Mouse (Mus musculus): ENCODE data around the gene Lbhd2. TPM values are rescaled to one million over a fixed set of nuclear protein-coding genes. Genes with fewer than 3 reads are reported as not detected.

Lbhd2 gene
- total RNA-seq, 2 experiments from 2014 or later, result not detected

DNA sequence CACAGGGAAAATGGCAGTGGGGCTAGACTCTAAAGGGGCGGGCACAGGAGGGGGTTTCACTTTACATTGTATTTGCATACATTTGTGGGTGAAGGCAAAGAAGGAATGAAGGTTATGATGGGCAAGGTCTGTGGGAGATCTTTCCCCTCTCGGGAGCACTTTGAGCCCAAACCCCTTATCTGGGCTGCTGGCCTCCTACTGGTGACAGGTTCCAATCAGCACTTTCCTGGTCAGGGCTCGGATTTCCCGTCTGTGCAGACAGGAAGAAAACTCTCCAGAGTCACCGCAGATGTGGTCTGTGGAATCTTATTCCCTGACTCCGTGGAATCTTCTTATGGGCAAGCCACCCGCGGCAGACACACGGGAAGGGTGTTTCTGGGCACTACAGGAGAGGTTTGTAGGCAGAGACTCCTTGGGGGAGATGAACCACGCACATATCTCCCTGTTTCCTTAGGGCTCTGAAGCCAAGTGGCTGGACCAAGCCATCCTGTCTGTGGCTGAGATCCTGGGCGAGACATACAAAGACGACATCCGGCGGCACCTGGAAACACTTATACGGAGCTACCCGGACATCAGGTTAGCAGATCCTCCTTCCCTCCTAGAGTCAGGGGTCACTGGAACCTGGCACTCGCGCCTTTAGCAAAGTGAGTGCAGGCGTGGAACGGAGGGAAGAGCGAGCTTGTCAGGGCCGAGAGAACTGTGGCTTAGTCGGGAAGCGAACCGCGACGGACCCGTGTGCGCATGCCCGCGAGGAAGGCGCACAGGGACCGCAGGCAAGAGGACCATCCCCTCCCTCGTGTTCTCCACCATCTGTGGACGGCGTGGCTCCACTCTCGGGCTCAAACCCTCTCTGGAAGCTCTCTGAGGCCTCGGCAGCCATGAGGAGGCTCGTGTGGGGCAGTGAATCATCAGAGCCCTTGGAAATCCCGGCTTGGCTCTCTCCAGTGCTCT, 22.6 kb downstream of the Lbhd2 start:
- ATAC-seq (replicated peaks; ENCODE audit: low FRiP score, poor library complexity, severe bottlenecking), result peak; percentile 32; the same call in 1 of the 2 replicates

DNA sequence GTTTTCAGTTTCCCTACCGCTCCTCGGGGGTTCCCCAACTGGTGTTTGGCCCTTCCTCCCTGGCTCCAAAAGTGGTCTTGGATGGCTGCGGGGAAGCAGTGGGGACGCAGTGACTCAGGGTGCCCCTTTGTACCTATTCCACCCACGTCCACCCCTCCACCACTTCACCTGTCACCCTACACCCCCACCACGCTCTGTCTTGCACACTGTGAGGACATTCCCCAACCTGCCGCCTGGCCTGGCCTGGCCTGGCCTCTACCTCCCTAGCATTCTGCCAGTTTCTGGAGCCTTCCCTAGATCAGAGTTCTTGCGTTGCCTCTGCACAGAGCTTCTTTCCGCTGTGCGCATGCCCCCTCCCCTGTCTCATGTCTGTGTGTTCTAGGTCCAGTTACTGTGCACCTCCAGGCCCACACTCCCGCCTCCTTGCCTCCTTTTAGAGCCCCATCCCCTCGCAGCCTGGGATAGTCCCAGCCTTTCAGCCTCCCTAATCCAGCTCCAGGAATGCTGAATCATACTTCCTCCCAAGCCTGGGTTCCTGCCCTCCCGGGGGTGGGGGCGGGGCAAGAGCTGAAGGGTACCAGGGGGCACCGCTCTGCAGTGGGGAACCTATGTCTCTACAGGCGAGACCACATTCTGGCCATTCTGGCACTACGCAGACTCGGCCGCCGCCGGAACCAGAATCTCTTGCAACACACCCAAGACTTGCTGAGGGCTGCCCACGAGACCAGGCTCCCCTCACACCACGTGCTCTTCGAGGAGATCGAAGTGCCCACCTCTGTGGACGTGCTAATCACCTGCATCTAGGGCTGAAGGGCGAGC, 23.6 kb downstream of the Lbhd2 start:
- ATAC-seq (replicated peaks; ENCODE audit: low FRiP score, poor library complexity, severe bottlenecking), result no peak

GRCm38 (mm10) chr12:111430868-111431817, 24.5 kb downstream of the Lbhd2 start:
- ATAC-seq (replicated peaks; ENCODE audit: low FRiP score, poor library complexity, severe bottlenecking), result no peak

GRCm38 (mm10) chr12:111432097-111432496, 25.5 kb downstream of the Lbhd2 start:
- ATAC-seq (replicated peaks; ENCODE audit: low FRiP score, poor library complexity, severe bottlenecking), result no peak

- no peak for ATAC-seq (replicated peaks; ENCODE audit: low FRiP score, poor library complexity, severe bottlenecking)
Observed at GRCm38 (mm10) chr12:111432751-111433331, 26.2 kb downstream of the Lbhd2 start.

- 0 out of 2 replicates have a peak, but pooled peaks have one; percentile 19 for ATAC-seq (replicated peaks; ENCODE audit: low FRiP score, poor library complexity, severe bottlenecking)
Observed at GRCm38 (mm10) chr12:111434164-111434744, 27.6 kb downstream of the Lbhd2 start.

GRCm38 (mm10) chr12:111434745-111435327, 28.2 kb downstream of the Lbhd2 start:
- peak; percentile 56 for ATAC-seq (replicated peaks; ENCODE audit: low FRiP score, poor library complexity, severe bottlenecking)

GRCm38 (mm10) chr12:111436170-111436569, 29.6 kb downstream of the Lbhd2 start:
- no peak for ATAC-seq (replicated peaks; ENCODE audit: low FRiP score, poor library complexity, severe bottlenecking)

DNA sequence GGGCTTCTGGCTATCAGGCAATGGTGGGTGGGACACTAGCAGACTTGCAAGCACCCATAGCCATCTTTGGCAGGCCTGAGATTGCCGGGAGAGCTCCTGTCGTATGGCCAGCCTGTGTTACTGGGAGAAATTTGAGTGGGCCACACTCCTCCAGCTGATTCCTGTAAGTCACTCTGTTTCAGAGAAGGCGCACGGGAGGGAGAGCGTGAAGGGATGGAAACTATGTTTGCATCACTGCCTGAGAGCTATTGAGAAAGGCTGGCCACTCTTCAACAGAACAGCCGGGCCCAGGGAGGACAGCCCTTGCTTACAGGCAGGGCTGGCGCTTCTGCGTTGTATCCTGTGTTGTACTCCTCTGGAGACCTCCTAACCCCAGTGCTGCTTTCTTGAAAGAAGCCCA, 30.0 kb downstream of the Lbhd2 start:
- no peak for ATAC-seq (replicated peaks; ENCODE audit: low FRiP score, poor library complexity, severe bottlenecking)

- peak; percentile 40 for ATAC-seq (replicated peaks; ENCODE audit: low FRiP score, poor library complexity, severe bottlenecking)
Observed at GRCm38 (mm10) chr12:111437222-111437900, 30.8 kb downstream of the Lbhd2 start.

GRCm38 (mm10) chr12:111438850-111439249, 32.2 kb downstream of the Lbhd2 start:
- no peak for ATAC-seq (replicated peaks; ENCODE audit: low FRiP score, poor library complexity, severe bottlenecking)

DNA sequence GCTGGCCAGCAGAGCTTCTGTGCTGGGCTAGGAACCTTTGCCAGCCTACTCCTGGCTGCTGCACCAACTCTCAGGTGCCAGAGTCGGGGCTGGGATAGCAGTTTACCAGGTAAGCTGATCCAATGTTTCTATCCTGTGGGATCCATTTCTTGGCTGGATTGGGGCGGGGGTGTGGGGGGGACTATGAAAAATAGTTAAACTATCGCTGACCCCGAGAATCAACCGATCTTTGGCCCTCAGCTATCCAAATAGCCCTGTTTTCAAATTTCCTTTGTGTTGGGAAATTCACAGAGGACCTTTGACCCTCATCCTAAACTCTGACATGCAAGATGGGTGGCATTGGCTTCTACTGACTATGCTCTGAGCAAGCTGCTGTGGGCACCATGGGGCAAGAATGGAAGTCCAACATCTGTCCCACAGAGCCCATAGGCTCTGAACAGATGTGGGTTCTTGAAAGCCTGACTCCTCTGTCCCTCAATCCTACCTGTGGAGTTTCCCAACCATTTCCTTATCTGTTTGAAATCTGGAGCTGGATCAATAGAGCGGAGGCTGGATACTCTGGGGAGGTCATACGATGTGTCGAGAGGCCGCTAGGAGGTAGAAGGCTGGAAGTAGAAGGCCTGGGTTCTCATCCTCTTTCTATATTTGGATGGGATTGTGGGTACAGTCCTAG, 34.2 kb downstream of the Lbhd2 start:
- no peak for ATAC-seq (replicated peaks; ENCODE audit: low FRiP score, poor library complexity, severe bottlenecking)

- no peak for ATAC-seq (replicated peaks; ENCODE audit: low FRiP score, poor library complexity, severe bottlenecking)
Observed at GRCm38 (mm10) chr12:111441523-111441922, 34.9 kb downstream of the Lbhd2 start.

GRCm38 (mm10) chr12:111442309-111443010, 35.9 kb downstream of the Lbhd2 start, which contains the start of gene Tnfaip2:
TSS of gene Tnfaip2 (plus strand) at chr12:111442469.
- ATAC-seq (replicated peaks; ENCODE audit: low FRiP score, poor library complexity, severe bottlenecking), result peak; percentile 65

GRCm38 (mm10) chr12:111443011-111443870, 36.6 kb downstream of the Lbhd2 start:
- ATAC-seq (replicated peaks; ENCODE audit: low FRiP score, poor library complexity, severe bottlenecking), result peak; percentile 77

Data from erythroblast, adult 5-6 weeks (primary cell).